Mouse (Mus musculus) urinary bladder, postnatal 14 days (tissue): Measurements from ENCODE around the gene Adam15.

Experiments used
- DNase-seq: peaks from one replicate; pipeline ENCODE4 v3.0.0; 2021; ENCODE audit warnings: low spot score

The Adam15 gene

GRCm38 (mm10) chr3:89296761-89297396 is 52.9 kb downstream of the Adam15 start:
- DNase-seq, result no peak

DNA sequence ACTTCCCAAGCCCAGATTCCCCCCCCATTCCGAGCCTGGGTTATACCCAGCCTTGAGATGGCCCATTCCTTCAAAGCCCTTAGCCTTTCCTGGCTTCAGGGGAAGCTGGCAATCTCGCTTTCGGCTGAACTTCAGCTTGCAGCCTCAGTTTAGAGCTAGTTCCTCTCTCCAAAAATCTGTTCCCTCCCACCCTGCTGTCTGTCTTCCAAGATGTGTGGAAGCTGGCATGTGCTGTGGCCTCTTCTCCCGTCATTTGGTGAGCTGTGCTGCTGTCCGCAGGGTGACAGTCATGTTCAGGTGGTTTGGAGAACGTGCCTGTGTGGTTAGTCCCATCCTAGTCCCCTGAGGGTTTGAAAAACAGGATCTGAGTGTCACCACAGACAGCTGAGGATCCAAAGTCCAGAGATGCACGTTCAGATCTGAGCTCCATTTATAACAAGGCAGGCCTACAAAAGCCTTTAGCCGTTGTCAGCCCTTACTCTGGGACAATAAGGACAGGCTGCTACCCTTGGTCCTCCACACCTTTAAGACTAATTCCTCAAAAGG is 54.0 kb downstream of the Adam15 start:
- DNase-seq, result no peak

- DNase-seq, result no peak
Measured at GRCm38 (mm10) chr3:89294195-89294594, 55.6 kb downstream of the Adam15 start.

GRCm38 (mm10) chr3:89293247-89293918 is 56.4 kb downstream of the Adam15 start:
- DNase-seq, result no peak

DNA sequence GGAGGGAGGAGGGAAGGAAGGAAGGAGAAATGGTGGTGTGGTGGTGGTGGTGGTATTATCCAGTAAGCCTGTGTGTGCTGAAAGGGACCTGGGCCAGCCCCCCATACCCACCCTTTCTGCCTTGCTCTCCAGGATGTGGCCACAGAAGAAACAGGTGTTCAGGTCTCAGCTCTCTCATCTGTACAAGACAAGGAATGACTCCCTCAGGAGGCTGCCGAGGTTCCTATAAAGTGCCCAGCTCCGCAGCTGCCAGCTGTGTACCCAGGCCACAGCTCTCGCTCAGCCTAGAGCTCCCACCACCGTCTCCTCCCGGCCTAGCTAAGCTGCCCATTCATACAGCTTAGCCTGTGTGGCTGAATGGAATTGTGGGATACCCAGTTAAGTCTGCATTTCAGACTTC is 57.5 kb downstream of the Adam15 start:
- no peak for DNase-seq

DNA sequence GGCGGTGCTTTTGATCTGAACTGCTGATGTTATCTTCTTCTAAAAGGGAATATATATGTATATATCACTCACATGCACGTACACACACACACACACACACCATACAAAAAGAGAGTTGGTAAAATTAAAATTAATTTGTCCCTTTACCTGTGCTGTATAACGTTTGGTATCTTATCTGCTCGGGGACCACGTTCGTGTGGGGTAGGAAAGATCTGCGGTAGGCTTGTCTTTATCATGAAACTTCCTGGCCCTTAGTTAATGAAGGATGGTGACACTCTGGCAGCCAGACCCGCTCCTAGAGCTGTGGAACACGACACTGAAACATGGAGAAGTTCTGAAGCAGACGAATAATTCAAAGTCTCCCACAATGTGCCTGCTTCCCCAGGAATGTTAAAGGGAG is 57.9 kb downstream of the Adam15 start:
- no peak for DNase-seq
